Mouse (Mus musculus) liver, adult 2 months (tissue): ENCODE measurements around the gene Cd79a.

Source experiments
- CTCF ChIP-seq: fragments of 200-500 bp; IDR thresholded peaks from 2 replicates; pipeline ENCODE4 v1.5.1; 2011; ENCODE audit warnings: low read depth, low read length, control low read depth
- POLR2A ChIP-seq: fragments of 200-500 bp; IDR thresholded peaks from 2 replicates; pipeline ENCODE4 v1.6.1; 2011; ENCODE audit warnings: low read length, control low read depth; ENCODE audit not compliant: insufficient read depth; ENCODE audit errors: extremely low read depth

- TF ChIP-seq POLR2A, result no peak
- TF ChIP-seq CTCF, result no peak
These were observed 34.5 kb downstream of the Cd79a start for GRCm38 (mm10) chr7:24931651-24932050.
